8 mouse cellular contexts compared by ENCODE assay signal in genomic region chr1:180407727-180408719, GRCm38 (mm10).
A peak's percentile ranks its signal among the peaks of the same experiment; 100 is the strongest.
DNase-seq lines count a peak whose midpoint lies in the region; ATAC-seq and TF ChIP-seq lines count a peak whose summit lies in the region.

No protein-coding gene starts in this region.

- no peak for DNase-seq in frontal cortex, postnatal 14 days (ENCODE audit: low spot score in 2 of 2)
- DNase-seq in liver, postnatal 0 days, result no peak
- DNase-seq in hindbrain, embryonic 14.5 days (ENCODE audit: low spot score), result no peak
- peak; percentile 48 for DNase-seq in splenic B cell, adult 2 months (ENCODE audit: low read depth, low spot score)
- no peak for DNase-seq in spleen, postnatal 10 days (ENCODE audit: low spot score in 2 of 2)
- DNase-seq in layer of hippocampus, adult 9-10 months (ENCODE audit: low spot score), result no peak

- H3K4me3 ChIP-seq in liver, embryonic 12.5 days, result no peak overlapping the region
- no peak overlapping the region for H3K4me3 ChIP-seq in liver, postnatal 0 days (ENCODE audit: low read depth, low read length)
- H3K4me3 ChIP-seq in hindbrain, embryonic 14.5 days (replicated peaks; ENCODE audit: low read length), result no peak overlapping the region

- no peaks in the 10 kb centered on the region; the same call in 1 of the 2 replicates for H3K27me3 ChIP-seq in liver, embryonic 12.5 days (replicated peaks)
- H3K27me3 ChIP-seq in liver, postnatal 0 days (ENCODE audit: insufficient read depth, low read length), result no peaks in the 10 kb centered on the region
- no peaks in the 10 kb centered on the region for H3K27me3 ChIP-seq in hindbrain, embryonic 14.5 days (ENCODE audit: control insufficient read depth, insufficient read depth, low read length)
- no peaks in the 10 kb centered on the region for H3K27me3 ChIP-seq in splenic B cell, adult 2 months (ENCODE audit: control insufficient read depth, insufficient read depth, low read length, poor library complexity, severe bottlenecking)

- WGBS in liver, embryonic 12.5 days (ENCODE audit: insufficient replicate concordance), result 76% methylated on average over 18 of the region's 18 CpGs
- WGBS in liver, postnatal 0 days (ENCODE audit: insufficient replicate concordance), result 79% methylated on average over 18 of the region's 18 CpGs
- WGBS in hindbrain, embryonic 14.5 days, result 73% methylated on average over 18 of the region's 18 CpGs

- 0 out of 2 replicates have a peak overlapping the region, but pooled peaks have one; percentile 3 for H3K27ac ChIP-seq in liver, embryonic 12.5 days
- H3K27ac ChIP-seq in liver, postnatal 0 days (ENCODE audit: low read depth), result no peak overlapping the region
- H3K27ac ChIP-seq in hindbrain, embryonic 14.5 days, result no peak overlapping the region; the same call in 1 of the 2 replicates

- no peaks in the 10 kb centered on the region for H3K9me3 ChIP-seq in liver, embryonic 12.5 days (replicated peaks)
- no peaks in the 10 kb centered on the region for H3K9me3 ChIP-seq in liver, postnatal 0 days (ENCODE audit: low read length)
- no peaks in the 10 kb centered on the region for H3K9me3 ChIP-seq in hindbrain, embryonic 14.5 days (ENCODE audit: control insufficient read depth, low read length)

- TF ChIP-seq EP300 in liver, postnatal 0 days (IDR thresholded peaks at IDR 0.05; ENCODE audit: low read depth), result no peak

- no peak for TF ChIP-seq CTCF in liver, postnatal 0 days (IDR thresholded peaks at IDR 0.05; ENCODE audit: low read depth)

- no peak overlapping the region for H3K9ac ChIP-seq in liver, embryonic 12.5 days
- no peak overlapping the region for H3K9ac ChIP-seq in liver, postnatal 0 days (replicated peaks)
- H3K9ac ChIP-seq in hindbrain, embryonic 14.5 days, result no peak overlapping the region

- peaks cover 57% of the 10 kb centered on the region for H3K4me1 ChIP-seq in liver, embryonic 12.5 days
- H3K4me1 ChIP-seq in liver, postnatal 0 days (ENCODE audit: insufficient read depth), result peaks cover 37% of the 10 kb centered on the region
- no peaks in the 10 kb centered on the region; the same call in 1 of the 2 replicates for H3K4me1 ChIP-seq in hindbrain, embryonic 14.5 days (replicated peaks; ENCODE audit: control insufficient read depth, insufficient read depth, low read length)

- peak; percentile 33; the same call in 1 of the 2 replicates for ATAC-seq in frontal cortex, adult (ENCODE audit: low TSS enrichment)
- ATAC-seq in liver, embryonic 12.5 days, result no peak
- ATAC-seq in liver, postnatal 0 days, result no peak
- peak; percentile 29; the same call in 1 of the 2 replicates for ATAC-seq in hindbrain, embryonic 14.5 days (ENCODE audit: low FRiP score)

- H3K36me3 ChIP-seq in liver, embryonic 12.5 days, result 0 out of 2 replicates have a peak, but pooled peaks cover 2% of the 10 kb centered on the region
- no peaks in the 10 kb centered on the region for H3K36me3 ChIP-seq in liver, postnatal 0 days (replicated peaks; ENCODE audit: insufficient read depth, low read length)
- no peaks in the 10 kb centered on the region for H3K36me3 ChIP-seq in hindbrain, embryonic 14.5 days (replicated peaks; ENCODE audit: control insufficient read depth, insufficient read depth)
- peaks cover 3% of the 10 kb centered on the region; the same call in 1 of the 2 replicates for H3K36me3 ChIP-seq in splenic B cell, adult 2 months (ENCODE audit: control insufficient read depth, insufficient read depth, low read length, poor library complexity, severe bottlenecking)

- no peak overlapping the region for H3K4me2 ChIP-seq in liver, embryonic 12.5 days
- no peak overlapping the region for H3K4me2 ChIP-seq in liver, postnatal 0 days (ENCODE audit: low read depth, low read length)
- H3K4me2 ChIP-seq in hindbrain, embryonic 14.5 days (replicated peaks), result no peak overlapping the region

Comparison
In these comparisons a context has a peak if more than half of its experiments do, and no peak if none do; other contexts are left out.
1. ATAC-seq: peak in frontal cortex, adult (single experiment) and hindbrain, embryonic 14.5 days (single experiment); none in liver, embryonic 12.5 days (single experiment) and liver, postnatal 0 days (single experiment).